Mouse (Mus musculus) forebrain, postnatal 0 days (tissue): ENCODE measurements around the gene Them7. TPM values are rescaled to one million over a fixed set of nuclear protein-coding genes. Genes with fewer than 3 reads are reported as not detected.

Experiments used
- ATAC-seq: fragments of 200-750 bp; cut with Nextera tagmentation; 2 replicates; pipeline ENCODE4 v1.8.0; 2017; ENCODE audit warnings: mild to moderate bottlenecking, moderate library complexity
- DNase-seq: peaks from one replicate; pipeline ENCODE4 v3.0.0-alpha.2; 2015
- H3K27ac ChIP-seq: fragments of 300-500 bp; sonication (generic); 2 replicates; pipeline ENCODE4 v1.5.1; 2014; ENCODE audit warnings: low read depth, mild to moderate bottlenecking, antibody characterized with exemption, low read length, moderate library complexity, mixed read lengths
- H3K27me3 ChIP-seq: fragments of 300-500 bp; sonication (generic); 2 replicates; pipeline ENCODE4 v1.6.1; 2014; ENCODE audit warnings: mild to moderate bottlenecking, low read length, mixed read lengths; ENCODE audit not compliant: insufficient read depth
- H3K36me3 ChIP-seq: fragments of 300-500 bp; sonication (generic); 2 replicates; pipeline ENCODE4 v1.6.1; 2014; ENCODE audit warnings: mild to moderate bottlenecking, moderate library complexity; ENCODE audit not compliant: insufficient read depth
- H3K4me1 ChIP-seq: fragments of 300-500 bp; sonication (generic); 2 replicates; pipeline ENCODE4 v1.6.1; 2014; ENCODE audit warnings: antibody characterized with exemption; ENCODE audit not compliant: insufficient read depth
- H3K4me2 ChIP-seq: fragments of 300-500 bp; sonication (generic); 2 replicates; pipeline ENCODE4 v1.6.1; 2014; ENCODE audit warnings: low read depth, mild to moderate bottlenecking, moderate library complexity
- H3K4me3 ChIP-seq: fragments of 300-500 bp; sonication (generic); 2 replicates; pipeline ENCODE4 v1.5.1; 2014; ENCODE audit warnings: low read depth, low read length, mixed read lengths
- H3K9ac ChIP-seq: fragments of 300-500 bp; sonication (generic); 2 replicates; pipeline ENCODE4 v1.6.1; 2014; ENCODE audit warnings: mild to moderate bottlenecking
- H3K9me3 ChIP-seq: fragments of 300-500 bp; sonication (generic); 2 replicates; pipeline ENCODE4 v1.6.1; 2016; ENCODE audit warnings: low read length
- CTCF ChIP-seq: sonication (generic); IDR thresholded peaks from 2 replicates; pipeline ENCODE4 v1.5.1; 2016; ENCODE audit warnings: antibody characterized with exemption, control low read depth, low read depth
- WGBS: fragments of 180-500 bp; shearing (Covaris S2); extraction: QIAGEN DNeasy Blood & Tissue Kit; methylation state at CpG from one replicate; pipeline ENCODE4 v1.1.7; 2014; 5-methylcytosine and 5-hydroxymethylcytosine counted together
- polyA plus RNA-seq: library from polyadenylated mRNA; unstranded; fragments of >200 nt; fragmentation: Nextera tagmentation; extraction: Ambion mirVana; gene quantifications from 2 replicates; pipeline ENCODE4 v1.2.1, GENCODE M21; 2015
- total RNA-seq: library from RNA; depleted of rRNA; stranded (reverse); fragments of >200 nt; gene quantifications from 2 replicates; pipeline ENCODE4 v1.2.3, GENCODE M21; 2014

Them7 gene
- total and polyA plus RNA-seq, 2 experiments from 2014 or later, result not detected

- H3K4me3 ChIP-seq, result no peak overlapping the region
- H3K9me3 ChIP-seq, result no peaks in the 10 kb centered on the region
- TF ChIP-seq CTCF, result no peak
- H3K36me3 ChIP-seq, result no peaks in the 10 kb centered on the region
- no peaks in the 10 kb centered on the region for H3K4me1 ChIP-seq
- H3K27ac ChIP-seq, result no peak overlapping the region
- no peak overlapping the region for H3K4me2 ChIP-seq
- no peak for DNase-seq
- no peak for ATAC-seq
- H3K27me3 ChIP-seq, result peaks cover 8% of the 10 kb centered on the region
- WGBS, result 16% methylated on average over 2 of the region's 2 CpGs
- H3K9ac ChIP-seq, result no peak overlapping the region
These were observed 39.1 kb downstream of the Them7 start for GRCm38 (mm10) chr2:105263219-105263618.

GRCm38 (mm10) chr2:105282407-105283077, 58.4 kb downstream of the Them7 start:
- H3K4me3 ChIP-seq, result no peak overlapping the region
- no peak overlapping the region for H3K9ac ChIP-seq
- ATAC-seq, result peak; percentile 73
- H3K4me2 ChIP-seq, result no peak overlapping the region
- no peaks in the 10 kb centered on the region for H3K4me1 ChIP-seq
- no peak overlapping the region for H3K27ac ChIP-seq
- DNase-seq, result peak; percentile 77
- peaks cover 4% of the 10 kb centered on the region; the same call in 1 of the 2 replicates for H3K27me3 ChIP-seq
- no peaks in the 10 kb centered on the region for H3K9me3 ChIP-seq
- no peaks in the 10 kb centered on the region for H3K36me3 ChIP-seq
- TF ChIP-seq CTCF, result no peak
- WGBS, result 13% methylated on average over 6 of the region's 6 CpGs

- H3K27ac ChIP-seq, result no peak overlapping the region
These were observed 59.7 kb downstream of the Them7 start for GRCm38 (mm10) chr2:105283811-105284210.

GRCm38 (mm10) chr2:105284855-105285254, 60.7 kb downstream of the Them7 start:
- Histone ChIP-seq H3K9me3 (no peaks in the 10 kb centered on the region), H3K27ac (no peak overlapping the region), H3K36me3 (no peaks in the 10 kb centered on the region), H3K4me3 (no peak overlapping the region), H3K4me1 (no peaks in the 10 kb centered on the region), H3K27me3 (peaks cover 4% of the 10 kb centered on the region; the same call in 1 of the 2 replicates), H3K9ac (no peak overlapping the region), H3K4me2 (no peak overlapping the region)
- DNase-seq, result peak; percentile 80
- WGBS, result 27% methylated on average over 4 of the region's 4 CpGs
- ATAC-seq, result peak; percentile 93
- no peak for TF ChIP-seq CTCF

More at GRCm38 (mm10) chr2:105283811-105284210, 59.7 kb downstream of the Them7 start:
- Histone ChIP-seq H3K4me3 (no peak overlapping the region), H3K4me2 (no peak overlapping the region), H3K27me3 (peaks cover 4% of the 10 kb centered on the region; the same call in 1 of the 2 replicates), H3K9me3 (no peaks in the 10 kb centered on the region), H3K9ac (no peak overlapping the region), H3K36me3 (no peaks in the 10 kb centered on the region), H3K4me1 (no peaks in the 10 kb centered on the region)
- no peak for TF ChIP-seq CTCF
- ATAC-seq (no peak), DNase-seq (no peak)

DNA sequence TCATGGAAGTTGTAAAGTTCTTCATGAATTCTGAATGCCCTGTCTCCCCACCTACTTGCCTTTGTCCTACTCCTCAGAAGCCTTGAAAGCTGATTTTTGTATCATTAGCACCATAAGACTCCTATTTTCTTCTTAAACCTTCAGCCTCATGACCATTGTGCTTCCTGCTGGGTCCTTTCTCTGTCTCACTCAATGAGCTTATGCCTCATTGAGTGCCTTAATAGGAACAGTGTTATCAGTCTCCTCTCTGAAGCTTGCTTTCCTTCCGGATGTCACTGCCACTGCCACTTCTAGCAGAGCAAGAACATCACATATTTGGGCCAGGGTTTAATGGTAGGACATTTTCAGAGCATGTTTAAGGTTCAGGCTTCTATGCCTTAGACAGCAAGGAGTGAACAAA, 71.7 kb downstream of the Them7 start:
- ATAC-seq, result no peak
- Histone ChIP-seq H3K4me1 (no peaks in the 10 kb centered on the region), H3K36me3 (no peaks in the 10 kb centered on the region), H3K4me2 (no peak overlapping the region), H3K27me3 (peaks cover 6% of the 10 kb centered on the region), H3K9me3 (peaks cover 4% of the 10 kb centered on the region; the same call in 1 of the 2 replicates), H3K9ac (no peak overlapping the region), H3K27ac (no peak overlapping the region), H3K4me3 (no peak overlapping the region)
- no peak for DNase-seq
- WGBS, result 20% methylated on average over 1 of the region's 1 CpGs
- TF ChIP-seq CTCF, result no peak

GRCm38 (mm10) chr2:105298888-105299287, 74.8 kb downstream of the Them7 start:
- no peak overlapping the region for H3K27ac ChIP-seq
- DNase-seq (no peak), ATAC-seq (no peak)
- no peaks in the 10 kb centered on the region for H3K4me1 ChIP-seq
- H3K9ac ChIP-seq, result no peak overlapping the region
- 0 out of 2 replicates have a peak, but pooled peaks have one; percentile 24 for TF ChIP-seq CTCF
- peaks cover 6% of the 10 kb centered on the region; the same call in 1 of the 2 replicates for H3K27me3 ChIP-seq
- H3K9me3 ChIP-seq, result peaks cover 4% of the 10 kb centered on the region; the same call in 1 of the 2 replicates
- H3K36me3 ChIP-seq, result no peaks in the 10 kb centered on the region
- WGBS, result 97% methylated on average over 1 of the region's 1 CpGs
- H3K4me3 ChIP-seq, result no peak overlapping the region
- H3K4me2 ChIP-seq, result no peak overlapping the region

DNA sequence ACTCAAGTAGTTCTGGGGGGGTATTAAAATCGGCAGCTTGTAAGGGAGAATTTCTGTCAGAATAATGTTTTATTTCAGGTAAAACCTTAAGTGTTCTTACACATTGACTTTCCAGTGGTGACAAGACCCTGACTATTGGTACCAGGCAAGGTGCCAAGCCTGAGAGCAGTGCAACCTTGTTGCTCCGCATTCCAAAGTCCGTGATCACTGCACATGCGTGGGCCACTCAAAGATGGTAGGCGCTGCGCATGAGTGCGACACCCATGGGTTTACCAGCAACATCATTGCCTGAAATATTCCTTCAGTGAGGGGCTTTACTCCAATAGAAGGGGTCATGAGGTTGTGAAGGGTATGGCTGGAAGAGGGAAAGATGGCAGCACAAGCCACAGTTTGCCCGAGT, 77.0 kb downstream of the Them7 start:
- H3K9ac ChIP-seq, result no peak overlapping the region
- no peaks in the 10 kb centered on the region for H3K4me1 ChIP-seq
- TF ChIP-seq CTCF, result no peak
- ATAC-seq (no peak), DNase-seq (no peak)
- WGBS, result 87% methylated on average over 8 of the region's 8 CpGs
- no peak overlapping the region for H3K27ac ChIP-seq
- no peak overlapping the region for H3K4me3 ChIP-seq
- no peaks in the 10 kb centered on the region for H3K36me3 ChIP-seq
- H3K4me2 ChIP-seq, result no peak overlapping the region
- peaks cover 4% of the 10 kb centered on the region; the same call in 1 of the 2 replicates for H3K9me3 ChIP-seq
- no peaks in the 10 kb centered on the region for H3K27me3 ChIP-seq
